Mouse (Mus musculus): ENCODE data around the gene 1700125H20Rik.
"Not testable (repeated sequence)": the region's sequence is repeated elsewhere in the genome, so short reads cannot be mapped to it uniquely, and the experiment has no call there.

1700125H20Rik gene

GRCm38 (mm10) chr11:85170058-85170740 is at the start of gene 1700125H20Rik:
Gene 1700125H20Rik, plus strand, starts transcription at chr11:85170404.
- DNase-seq (ENCODE audit: low spot score) = peak; percentile 94

- DNase-seq (ENCODE audit: low spot score) = no peak
Measured at GRCm38 (mm10) chr11:85122073-85122472, 48.1 kb upstream of the 1700125H20Rik start.

GRCm38 (mm10) chr11:85123267-85123992 is 46.8 kb upstream of the 1700125H20Rik start:
- no peak for DNase-seq (ENCODE audit: low spot score)

GRCm38 (mm10) chr11:85126257-85127102 is 43.7 kb upstream of the 1700125H20Rik start:
- no peak for DNase-seq (ENCODE audit: low spot score)

- DNase-seq (ENCODE audit: low spot score) = no peak
Measured at GRCm38 (mm10) chr11:85128883-85129282, 41.3 kb upstream of the 1700125H20Rik start.

GRCm38 (mm10) chr11:85131542-85131941 is 38.7 kb upstream of the 1700125H20Rik start:
- DNase-seq (ENCODE audit: low spot score) = no peak

- peak; percentile 5 for DNase-seq (ENCODE audit: low spot score)
Measured at GRCm38 (mm10) chr11:85138776-85139474, 31.3 kb upstream of the 1700125H20Rik start.

- DNase-seq (ENCODE audit: low spot score) = peak; percentile 97
Measured at GRCm38 (mm10) chr11:85139581-85140540, 30.3 kb upstream of the 1700125H20Rik start, which contains the start of gene Usp32. Gene Usp32, minus strand, starts transcription at chr11:85140161.

GRCm38 (mm10) chr11:85152256-85152930 is 17.8 kb upstream of the 1700125H20Rik start:
- DNase-seq (ENCODE audit: low spot score) = no peak

GRCm38 (mm10) chr11:85157301-85157700 is 12.9 kb upstream of the 1700125H20Rik start:
- no peak for DNase-seq (ENCODE audit: low spot score)

GRCm38 (mm10) chr11:85163014-85163413 is 7.2 kb upstream of the 1700125H20Rik start:
- not testable (repeated sequence) for DNase-seq (ENCODE audit: low spot score)

- no peak for DNase-seq (ENCODE audit: low spot score)
Measured at GRCm38 (mm10) chr11:85164371-85164770, 5.8 kb upstream of the 1700125H20Rik start.

- DNase-seq (ENCODE audit: low spot score) = no peak
Measured at GRCm38 (mm10) chr11:85167503-85167902, 2.7 kb upstream of the 1700125H20Rik start.

- no peak for DNase-seq (ENCODE audit: low spot score)
Measured at GRCm38 (mm10) chr11:85170833-85171232, 629 bp downstream of the 1700125H20Rik start.

- DNase-seq (ENCODE audit: low spot score) = no peak
Measured at GRCm38 (mm10) chr11:85175941-85176340, 5.7 kb downstream of the 1700125H20Rik start.

GRCm38 (mm10) chr11:85177761-85178160 is 7.6 kb downstream of the 1700125H20Rik start:
- DNase-seq (ENCODE audit: low spot score) = no peak

GRCm38 (mm10) chr11:85178413-85178812 is 8.2 kb downstream of the 1700125H20Rik start:
- no peak for DNase-seq (ENCODE audit: low spot score)

- peak; percentile 69 for DNase-seq (ENCODE audit: low spot score)
Measured at GRCm38 (mm10) chr11:85182617-85183283, 12.5 kb downstream of the 1700125H20Rik start.

GRCm38 (mm10) chr11:85183284-85183779 is 13.1 kb downstream of the 1700125H20Rik start:
- DNase-seq (ENCODE audit: low spot score) = peak; percentile 12
